Mouse (Mus musculus) lung, adult 2 months (tissue): ENCODE results near the gene Ctbp2. TPM values are rescaled to one million over a fixed set of nuclear protein-coding genes. Genes with fewer than 3 reads are reported as not detected.
A peak's percentile ranks its signal among the peaks of the same experiment; 100 is the strongest.

ENCODE experiments used
- DNase-seq: peaks from one replicate; pipeline ENCODE4 v3.0.0; 2022
- H3K4me1 ChIP-seq: fragments of 200-500 bp; 2 replicates; pipeline ENCODE4 v1.6.1; 2011; ENCODE audit warnings: low read length; ENCODE audit not compliant: control insufficient read depth, insufficient read depth
- H3K4me3 ChIP-seq: fragments of 200-500 bp; replicated peaks from 2 replicates; pipeline ENCODE3; 2011; ENCODE audit warnings: low read depth, mild to moderate bottlenecking, control low read depth, low read length; ENCODE audit errors: extremely low read depth
- CTCF ChIP-seq: fragments of 200-500 bp; IDR thresholded peaks from 2 replicates; pipeline ENCODE4 v1.5.1; 2011; ENCODE audit warnings: mild to moderate bottlenecking, low read length, control low read depth; ENCODE audit not compliant: insufficient read depth
- POLR2A ChIP-seq: fragments of 200-500 bp; IDR thresholded peaks from 2 replicates; pipeline ENCODE4 v1.6.1; 2011; ENCODE audit warnings: low read depth, mild to moderate bottlenecking, control low read depth, low read length, borderline replicate concordance; ENCODE audit errors: extremely low read depth
- WGBS: fragments of 180-500 bp; shearing (Covaris S2); methylation state at CpG from one replicate; pipeline ENCODE4 v1.1.7; 2018; 5-methylcytosine and 5-hydroxymethylcytosine counted together
- polyA plus RNA-seq: library from polyadenylated mRNA; depleted of rRNA; stranded (reverse); fragments of >200 nt; gene quantifications from 2 replicates; pipeline ENCODE4 v1.2.3, GENCODE M21; 2012

Ctbp2 gene
- polyA plus RNA-seq, 1 experiment = 65.8 TPM

DNA sequence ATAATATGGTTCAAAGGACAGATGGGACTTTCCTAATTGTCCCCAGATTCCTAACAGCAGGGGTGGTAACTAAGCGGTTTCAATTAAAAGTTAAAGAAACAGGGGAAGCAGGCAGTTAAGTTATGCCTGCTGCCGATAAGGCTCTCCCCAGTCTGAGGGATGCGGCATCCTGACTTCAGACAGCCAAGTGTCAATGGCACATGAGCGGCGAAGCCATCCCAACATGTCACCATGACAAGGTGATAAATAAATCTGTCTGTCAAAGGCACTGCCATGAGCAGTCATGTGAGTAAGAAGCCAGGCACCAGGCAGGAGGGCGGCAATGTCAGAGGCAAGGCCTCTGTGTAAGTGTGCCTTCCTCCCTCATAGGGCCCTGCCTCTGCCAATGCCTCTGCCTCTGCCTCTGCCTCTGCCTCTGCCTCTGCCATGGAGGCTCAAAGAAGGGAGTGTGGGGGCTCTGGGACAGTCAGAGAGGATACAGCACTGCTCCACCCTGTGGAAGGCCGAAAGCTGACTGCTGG is 56.8 kb downstream of the Ctbp2 start:
- H3K4me1 ChIP-seq = peaks cover 4% of the 10 kb centered on the region; the same call in 1 of the 2 replicates
- no peak for DNase-seq
- TF ChIP-seq POLR2A (no peak), CTCF (no peak)
- no peak overlapping the region for H3K4me3 ChIP-seq
- WGBS = 80% methylated on average over 7 of the region's 7 CpGs

DNA sequence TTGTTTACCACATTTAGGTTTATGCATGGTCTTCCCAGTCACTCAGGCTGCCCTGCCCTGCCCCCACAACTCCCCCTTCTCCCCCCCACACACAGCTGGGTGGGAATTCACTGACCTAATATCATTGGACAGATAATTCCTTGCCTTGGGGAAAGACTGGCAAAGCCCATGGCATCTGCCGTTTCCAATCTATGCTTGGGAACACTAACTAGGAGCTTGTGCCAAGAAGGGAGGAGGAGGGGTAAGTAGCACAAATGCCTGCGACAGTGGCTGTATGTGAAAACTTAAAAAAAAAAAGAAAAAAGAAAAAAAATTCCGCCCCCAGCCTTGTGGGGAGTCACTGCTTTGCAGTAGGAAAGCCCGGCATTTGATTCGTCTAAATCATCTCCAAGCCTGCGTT is 57.4 kb downstream of the Ctbp2 start:
- 54% methylated on average over 6 of the region's 6 CpGs for WGBS
- TF ChIP-seq CTCF (no peak), POLR2A (no peak)
- Histone ChIP-seq H3K4me1 (peaks cover 4% of the 10 kb centered on the region; the same call in 1 of the 2 replicates), H3K4me3 (no peak overlapping the region)
- DNase-seq = no peak

DNA sequence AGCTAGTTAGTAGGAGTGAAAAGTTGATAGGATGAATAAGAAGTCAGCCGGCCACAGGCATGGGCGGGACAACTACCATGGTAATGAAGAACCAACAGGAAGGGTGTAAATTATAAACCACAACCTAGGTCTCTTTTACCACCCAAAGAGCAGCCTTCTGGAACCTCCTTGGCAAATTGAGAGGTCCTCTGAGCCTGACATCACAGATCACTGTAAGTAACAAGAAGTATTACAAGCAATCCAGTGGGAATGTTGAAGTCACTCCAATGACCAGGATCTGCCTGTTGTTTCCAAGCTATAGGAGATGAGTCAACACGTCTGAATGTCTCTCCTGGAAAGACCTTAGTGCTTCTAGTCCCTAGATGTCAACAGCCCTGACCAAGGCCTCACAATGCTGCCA is 62.1 kb downstream of the Ctbp2 start:
- TF ChIP-seq CTCF (no peak), POLR2A (no peak)
- no peak for DNase-seq
- Histone ChIP-seq H3K4me1 (peaks cover 18% of the 10 kb centered on the region), H3K4me3 (no peak overlapping the region)
- 81% methylated on average over 3 of the region's 3 CpGs for WGBS

- Histone ChIP-seq H3K4me1 (peaks cover 18% of the 10 kb centered on the region), H3K4me3 (no peak overlapping the region)
- WGBS = 91% methylated on average over 6 of the region's 6 CpGs
- DNase-seq = no peak
- TF ChIP-seq CTCF = no peak
Observed at GRCm38 (mm10) chr7:133060170-133060569, 64.0 kb downstream of the Ctbp2 start.

GRCm38 (mm10) chr7:133059517-133060104 is 64.5 kb downstream of the Ctbp2 start:
- TF ChIP-seq POLR2A (no peak), CTCF (no peak)
- DNase-seq = no peak

DNA sequence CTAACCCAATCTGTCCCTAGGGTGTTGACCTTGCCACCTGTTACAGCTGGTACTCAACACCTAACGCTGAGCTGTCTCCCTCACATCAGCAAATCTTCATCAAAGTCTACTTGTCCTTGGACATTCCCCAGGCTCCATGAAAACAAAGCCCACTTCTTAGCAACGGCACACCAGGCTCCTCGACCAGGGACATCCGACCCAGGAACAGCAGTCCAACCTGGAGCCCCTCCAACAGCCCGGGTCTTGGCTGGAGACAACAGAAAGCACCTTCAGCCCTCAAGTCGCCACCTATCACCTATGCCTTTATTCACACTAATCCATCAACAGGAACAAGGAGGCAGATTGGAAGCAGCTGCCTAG is 65.0 kb downstream of the Ctbp2 start:
- Histone ChIP-seq H3K4me1 (peaks cover 15% of the 10 kb centered on the region), H3K4me3 (no peak overlapping the region)
- DNase-seq = no peak
- TF ChIP-seq POLR2A (no peak), CTCF (no peak)
- WGBS = 33% methylated on average over 6 of the region's 6 CpGs

More at GRCm38 (mm10) chr7:133059517-133060104, 64.5 kb downstream of the Ctbp2 start:
- peaks cover 18% of the 10 kb centered on the region for H3K4me1 ChIP-seq
- WGBS = 61% methylated on average over 9 of the region's 9 CpGs
- no peak overlapping the region for H3K4me3 ChIP-seq

- H3K4me1 ChIP-seq = peaks cover 16% of the 10 kb centered on the region
- WGBS = 71% methylated on average over 12 of the region's 12 CpGs
- TF ChIP-seq CTCF (no peak), POLR2A (no peak)
- H3K4me3 ChIP-seq = no peak overlapping the region
- no peak for DNase-seq
Observed at GRCm38 (mm10) chr7:133058496-133059149, 65.5 kb downstream of the Ctbp2 start.

DNA sequence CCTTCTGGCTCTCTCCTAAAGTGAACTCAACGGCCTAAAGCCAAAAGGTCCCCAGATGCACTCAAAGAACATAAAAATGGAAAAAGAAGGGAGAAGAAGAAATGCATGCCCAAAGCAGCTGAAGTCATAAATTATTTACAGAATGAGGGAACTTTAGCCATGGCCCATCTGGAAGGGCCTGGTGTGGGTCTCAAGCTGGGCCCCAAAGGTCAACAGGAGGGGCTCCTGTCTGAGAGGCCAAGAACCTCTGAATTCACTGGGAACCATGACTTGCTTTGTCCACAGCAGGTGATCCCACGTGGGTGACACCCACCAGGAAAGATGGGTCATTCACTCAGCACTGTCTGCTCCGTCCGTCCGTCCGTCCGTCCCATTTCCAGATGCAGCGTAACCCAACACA is 67.2 kb downstream of the Ctbp2 start:
- WGBS = 93% methylated on average over 8 of the region's 8 CpGs
- Histone ChIP-seq H3K4me3 (no peak overlapping the region), H3K4me1 (peaks cover 23% of the 10 kb centered on the region)
- no peak for DNase-seq
- no peak for TF ChIP-seq POLR2A
- TF ChIP-seq CTCF = no peak

DNA sequence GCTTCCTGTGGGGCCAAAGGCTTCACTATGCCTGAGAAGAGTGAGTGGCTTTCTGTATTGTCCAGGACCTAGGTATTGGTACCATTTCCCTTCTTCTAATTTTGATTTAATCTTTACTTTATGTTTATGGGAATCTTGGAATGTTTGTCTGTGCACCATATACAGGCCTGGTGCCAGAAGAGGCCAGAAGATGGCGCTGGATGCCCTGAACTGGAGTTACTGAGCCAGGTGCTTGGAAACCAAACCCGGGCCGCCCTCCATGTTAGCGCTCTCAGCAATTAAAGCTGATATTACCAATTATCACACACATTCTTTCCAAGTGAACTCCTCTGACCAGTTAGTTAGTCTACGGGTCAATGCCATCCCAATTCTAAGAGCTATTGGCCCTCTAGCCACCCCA is 69.7 kb downstream of the Ctbp2 start:
- Histone ChIP-seq H3K4me1 (peaks cover 21% of the 10 kb centered on the region), H3K4me3 (no peak overlapping the region)
- 94% methylated on average over 5 of the region's 5 CpGs for WGBS
- TF ChIP-seq POLR2A (no peak), CTCF (peak; percentile 15; the same call in 1 of the 2 replicates)
- DNase-seq = no peak

DNA sequence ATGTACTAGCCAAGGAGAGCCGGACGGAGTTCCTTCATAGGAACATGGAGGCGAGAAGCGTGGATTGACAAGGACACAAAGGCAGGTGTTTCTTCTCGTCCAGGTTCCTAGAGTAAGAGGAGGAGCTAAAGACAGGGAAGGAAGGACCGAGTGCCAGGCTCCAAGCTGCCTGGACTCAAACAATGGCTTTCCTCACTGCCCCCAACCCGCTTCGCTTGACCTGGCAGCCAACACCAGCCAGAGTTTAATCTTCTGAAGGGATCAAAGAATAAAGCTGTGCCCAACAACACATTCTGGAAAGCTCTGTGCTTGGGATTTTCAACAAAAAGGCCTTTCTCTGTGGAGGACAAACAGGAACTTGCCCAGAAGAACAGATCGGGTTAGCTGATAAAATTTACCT is 70.4 kb downstream of the Ctbp2 start:
- Histone ChIP-seq H3K4me3 (no peak overlapping the region), H3K4me1 (peaks cover 14% of the 10 kb centered on the region)
- WGBS = 70% methylated on average over 9 of the region's 9 CpGs
- DNase-seq = no peak
- TF ChIP-seq CTCF (no peak), POLR2A (no peak)
